Mouse (Mus musculus) bone marrow macrophage, adult 2 months (primary cell): Measurements from ENCODE around the gene Svopl. TPM values are rescaled to one million over a fixed set of nuclear protein-coding genes. Genes with fewer than 3 reads are reported as not detected.

ENCODE experiments used
- H3K27ac ChIP-seq: 2 replicates; pipeline ENCODE4 v1.5.1; 2012; ENCODE audit warnings: low read depth, low read length; ENCODE audit not compliant: insufficient read depth
- H3K4me1 ChIP-seq: 2 replicates; pipeline ENCODE4 v1.6.1; 2012; ENCODE audit warnings: low read length; ENCODE audit not compliant: control insufficient read depth, insufficient read depth
- H3K4me3 ChIP-seq: 2 replicates; pipeline ENCODE4 v1.5.1; 2012; ENCODE audit warnings: mild to moderate bottlenecking, low read length, moderate library complexity; ENCODE audit not compliant: insufficient read depth
- CTCF ChIP-seq: IDR thresholded peaks from 2 replicates; pipeline ENCODE4 v1.5.1; 2012; ENCODE audit warnings: low read depth, mild to moderate bottlenecking, low read length, moderate library complexity
- POLR2A ChIP-seq: IDR thresholded peaks from 2 replicates; pipeline ENCODE4 v1.6.1; 2012; ENCODE audit warnings: mild to moderate bottlenecking, low read depth, low read length, borderline replicate concordance
- polyA plus RNA-seq: library from polyadenylated mRNA; stranded (reverse); fragments of >200 nt; gene quantifications from 2 replicates; pipeline ENCODE4 v1.2.4, GENCODE M21; 2012; ENCODE audit not compliant: missing spikeins, insufficient read depth, insufficient read length

The Svopl gene
- polyA plus RNA-seq, 1 experiment, result not detected

- no peak overlapping the region for H3K27ac ChIP-seq
- H3K4me1 ChIP-seq, result no peaks in the 10 kb centered on the region
- TF ChIP-seq CTCF (no peak), POLR2A (no peak)
- H3K4me3 ChIP-seq, result no peak overlapping the region
These were observed 110.3 kb downstream of the Svopl start for GRCm38 (mm10) chr6:37936498-37936897.

Other genes with a start within 250 kb of the Svopl start
- gene Trim24, start 176.2 kb downstream of the Svopl start, polyA plus RNA-seq, result 18.7 and 20.1 TPM in 2 replicates
- gene Tmem213, start 62.3 kb upstream of the Svopl start, polyA plus RNA-seq, result not detected in 2 replicates
- not detected in 2 replicates for gene Atp6v0a4, start 77.6 kb upstream of the Svopl start, polyA plus RNA-seq
- 0.11 and 0.20 TPM in 2 replicates for gene D630045J12Rik, start 207.0 kb upstream of the Svopl start, polyA plus RNA-seq